Mouse (Mus musculus) monocyte, adult 5-6 weeks (primary cell): Measurements from ENCODE around the gene C130026I21Rik. TPM values are rescaled to one million over a fixed set of nuclear protein-coding genes. Genes with fewer than 3 reads are reported as not detected.
"Not testable (repeated sequence)": the region's sequence is repeated elsewhere in the genome, so short reads cannot be mapped to it uniquely, and the experiment has no call there.

Experiments used
- ATAC-seq: fragments of 153-309, 156-312 bp; replicated peaks from 2 replicates; pipeline ENCODE4 v1.8.0; 2017; ENCODE audit warnings: mild to moderate bottlenecking; ENCODE audit not compliant: low TSS enrichment, insufficient number of reproducible peaks, severe bottlenecking, poor library complexity, low FRiP score
- total RNA-seq: library from RNA; stranded (forward); fragments of 200-1000, 200-491, 200-594 nt; gene quantifications from 3 replicates; pipeline ENCODE4 v1.2.3, GENCODE M21; 2017

Gene C130026I21Rik
- total RNA-seq, 1 experiment from 2014 or later = 64.3 TPM

DNA sequence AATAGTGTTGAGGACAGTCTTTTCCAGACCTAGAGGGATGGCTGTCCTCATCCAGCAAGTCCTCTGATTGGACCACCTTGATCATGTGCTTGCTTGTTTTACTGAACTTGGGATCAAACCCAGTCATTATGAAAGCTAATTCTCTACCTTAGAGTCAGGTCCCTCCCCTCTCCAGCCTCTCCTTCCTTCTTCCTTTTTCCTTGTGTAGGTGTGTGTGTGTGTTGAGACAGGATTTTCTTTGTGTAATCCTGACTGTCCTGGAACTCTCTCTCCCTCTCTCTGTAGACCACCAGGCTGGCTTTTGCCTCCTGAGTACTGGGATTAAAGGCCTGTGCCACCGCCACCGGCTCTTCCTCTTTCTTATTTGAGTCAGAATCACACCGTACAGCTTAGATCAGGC is 313.6 kb downstream of the C130026I21Rik start:
- not testable (repeated sequence) for ATAC-seq

DNA sequence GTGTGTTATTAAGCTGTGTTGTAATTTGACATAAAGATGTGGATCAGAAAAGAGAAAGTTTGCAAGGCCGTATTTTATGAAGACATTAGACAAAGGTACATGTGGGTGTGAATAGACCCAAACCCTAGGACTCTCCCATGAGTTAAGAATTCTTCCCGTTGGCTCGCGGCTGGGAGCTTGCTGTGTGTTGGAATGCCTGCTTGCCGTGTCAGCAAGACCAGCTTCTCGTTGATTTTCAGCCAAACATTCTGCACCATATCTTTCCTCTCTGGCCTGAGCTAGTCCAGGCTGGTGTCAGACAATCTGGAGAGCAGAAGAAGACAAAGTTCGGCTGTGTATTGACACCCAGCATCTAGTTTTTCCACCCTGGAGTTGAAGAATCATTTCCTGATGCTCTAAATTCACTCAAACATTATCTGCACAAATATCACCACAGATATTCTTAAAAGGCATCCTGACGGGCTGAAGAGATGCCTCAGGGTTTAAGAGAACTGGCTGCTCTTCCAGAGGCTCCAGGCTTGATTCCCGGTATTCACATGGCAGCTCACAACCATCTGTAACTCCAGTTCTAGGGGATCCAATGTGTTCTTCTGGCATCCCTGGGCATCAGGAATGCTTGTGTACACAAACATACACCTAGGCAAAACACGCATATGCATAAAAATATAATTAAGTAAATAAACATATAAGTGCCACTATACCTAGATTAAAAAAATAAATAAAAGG is 317.7 kb downstream of the C130026I21Rik start:
- no peak for ATAC-seq

DNA sequence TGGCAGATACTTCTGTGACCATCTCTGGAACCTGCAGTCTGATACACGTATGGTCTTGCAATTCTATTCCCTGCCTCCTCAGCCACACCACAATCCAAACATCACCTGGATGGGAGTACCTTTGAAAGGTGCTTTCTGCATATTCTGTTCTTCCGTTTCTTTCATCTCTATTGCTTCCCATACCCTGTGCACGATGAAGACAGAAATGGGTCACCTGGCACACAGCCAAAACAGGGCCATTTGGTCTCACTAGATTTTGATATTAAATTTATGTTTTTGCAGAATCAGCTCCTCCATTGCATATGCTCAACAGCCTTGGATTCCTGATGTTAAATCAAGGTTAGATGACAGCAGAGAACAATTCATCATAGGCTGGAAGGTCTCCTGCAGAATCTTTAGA is 318.8 kb downstream of the C130026I21Rik start:
- ATAC-seq = no peak

DNA sequence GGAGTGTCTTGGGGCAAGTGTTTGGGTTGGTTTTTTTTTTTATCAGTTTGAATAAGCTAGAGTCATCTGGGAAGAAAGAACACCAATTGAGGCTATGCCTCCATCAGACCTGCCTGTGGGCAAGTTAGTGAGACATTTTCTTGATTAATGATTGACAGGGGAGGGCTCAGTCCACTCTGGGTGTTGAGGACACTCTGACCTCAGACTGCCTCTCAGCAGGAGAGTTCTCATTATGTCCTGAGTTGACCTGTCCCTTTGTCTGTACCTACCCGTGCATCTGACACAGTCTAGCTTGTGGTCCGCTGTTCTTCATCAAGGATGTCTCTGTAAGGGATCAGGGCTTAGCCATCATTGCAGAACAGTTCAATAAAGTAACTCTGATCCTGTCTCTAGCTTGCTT is 323.0 kb downstream of the C130026I21Rik start:
- ATAC-seq = no peak

DNA sequence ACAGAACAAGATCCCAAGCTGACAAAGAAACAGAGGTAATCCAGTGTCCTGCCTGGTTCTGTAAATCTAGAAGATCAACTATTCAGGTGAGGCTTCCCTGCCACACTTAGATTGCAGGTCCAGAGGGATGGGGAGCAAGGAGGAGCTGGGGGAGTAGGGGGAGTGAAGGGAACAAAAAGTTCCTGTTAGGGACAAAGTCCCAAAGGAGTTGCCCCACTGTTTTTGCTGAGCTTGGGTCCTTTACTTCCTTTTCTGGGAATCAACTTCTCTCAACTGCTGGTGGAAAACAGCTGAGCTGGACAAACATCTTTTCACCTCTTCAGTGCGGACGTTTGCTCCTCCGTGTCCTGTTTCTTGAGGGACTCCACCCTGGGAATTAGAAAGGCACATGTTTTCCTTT is 324.4 kb downstream of the C130026I21Rik start:
- no peak for ATAC-seq

DNA sequence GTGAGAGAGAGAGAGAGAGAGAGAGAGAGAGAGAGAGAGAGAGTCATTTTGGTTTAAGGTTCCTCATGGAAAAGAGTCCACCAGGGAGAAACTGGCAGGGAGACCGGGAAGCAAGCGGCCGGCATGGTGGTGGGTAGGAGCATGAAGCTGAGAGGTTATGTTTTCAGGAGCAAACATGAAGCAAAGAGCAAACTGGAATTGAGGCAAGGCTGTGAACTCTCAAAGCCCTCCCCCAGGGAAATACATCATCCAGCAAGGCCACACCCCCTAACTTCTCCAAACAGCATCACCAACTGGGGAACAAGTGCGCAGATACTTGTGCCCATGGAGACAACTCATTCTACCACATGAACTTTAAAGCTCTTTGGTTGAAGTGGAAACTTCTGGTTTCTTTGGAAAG is 326.8 kb downstream of the C130026I21Rik start:
- no peak for ATAC-seq

Other genes with a start within 250 kb of the C130026I21Rik start
- not detected in 3 replicates for gene Gm10553, start 170.4 kb downstream of the C130026I21Rik start, total RNA-seq
- 13.9 to 23.3 TPM (median 21.6 TPM) in 3 replicates for gene A530032D15Rik, start 160.7 kb downstream of the C130026I21Rik start, total RNA-seq